Mouse (Mus musculus) left cerebral cortex, adult 9 months (tissue): ENCODE data around the gene Abca14.
A peak's percentile ranks its signal among the peaks of the same experiment; 100 is the strongest.
"Not testable (repeated sequence)": the region's sequence is repeated elsewhere in the genome, so short reads cannot be mapped to it uniquely, and the experiment has no call there.

Source experiments
- DNase-seq, 2 experiments: peaks; one replicate each; pipeline ENCODE4 v3.0.0; 2022; ENCODE audit warnings: low spot score in 2 of 2

Abca14 gene

GRCm38 (mm10) chr7:120201771-120202170 lies 2.0 kb upstream of the Abca14 start, which contains the start of gene Crym:
Gene Crym (minus strand): TSS chr7:120202111.
- DNase-seq: no peak

GRCm38 (mm10) chr7:120205989-120206388 lies 2.2 kb downstream of the Abca14 start:
- no peak for DNase-seq

DNA sequence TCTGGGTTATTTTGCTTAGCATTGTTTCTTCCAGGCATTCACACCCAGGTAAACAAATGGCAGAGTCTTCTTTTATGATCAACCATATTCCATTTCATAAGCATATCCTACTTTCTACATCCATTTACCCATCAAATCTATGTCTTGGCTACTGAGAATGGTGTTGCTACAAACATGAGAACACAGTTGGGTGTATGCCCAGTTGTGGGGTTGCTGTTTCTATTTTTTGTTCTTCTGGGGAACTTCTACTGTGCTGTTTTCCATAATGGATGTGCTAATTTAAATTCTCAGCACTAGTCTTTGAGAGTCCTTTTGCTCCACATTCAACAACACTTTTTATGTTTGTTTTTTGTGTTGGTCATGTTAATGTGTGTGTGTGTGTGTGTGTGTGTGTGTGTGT lies 24.8 kb downstream of the Abca14 start:
- DNase-seq: peak in 1 of 2 experiments; percentile 36

GRCm38 (mm10) chr7:120241092-120241491 lies 37.3 kb downstream of the Abca14 start:
- DNase-seq: no peak

GRCm38 (mm10) chr7:120271135-120271991 lies 67.6 kb downstream of the Abca14 start:
- no peak for DNase-seq

DNA sequence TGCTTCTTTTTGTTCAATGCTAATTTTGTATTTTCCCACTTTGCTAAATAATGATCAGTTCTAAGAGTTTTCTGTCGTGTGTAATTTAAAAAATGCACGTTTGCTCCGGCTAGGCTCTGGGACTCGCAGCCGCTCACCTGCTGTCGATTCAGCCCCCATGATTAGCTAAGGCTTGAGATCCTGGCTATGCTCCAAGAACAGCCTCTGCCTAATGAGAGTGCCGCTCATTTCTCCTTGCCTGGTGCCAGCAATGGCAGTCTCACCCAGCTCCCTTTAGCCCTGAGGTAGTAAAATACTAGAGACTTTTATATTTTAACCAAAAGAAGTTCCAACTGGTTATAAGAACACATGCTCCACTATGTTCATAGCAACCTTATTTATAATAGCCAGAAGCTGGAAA lies 68.3 kb downstream of the Abca14 start:
- DNase-seq: no peak

DNA sequence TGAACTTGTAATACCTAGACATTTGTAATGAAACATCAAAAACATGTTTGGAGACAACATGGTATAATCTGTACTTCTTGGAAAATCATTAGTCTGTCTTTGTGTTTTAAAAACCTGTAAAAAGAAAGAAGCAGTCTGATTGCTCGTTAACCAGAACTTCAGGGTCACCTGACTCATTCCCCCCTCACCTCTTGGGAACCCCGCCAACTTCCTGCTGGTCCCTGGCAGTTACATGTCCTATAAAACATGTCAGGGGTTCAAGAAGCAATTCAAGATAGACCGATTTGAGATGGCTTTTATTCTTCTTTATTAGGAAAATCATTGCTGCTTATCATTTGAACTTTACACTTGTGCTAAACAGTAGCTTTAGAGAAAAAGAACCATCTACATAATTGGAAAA lies 81.5 kb downstream of the Abca14 start:
- no peak for DNase-seq

GRCm38 (mm10) chr7:120316086-120316485 lies 112.3 kb downstream of the Abca14 start:
- DNase-seq: peak; percentile 33 to 60

GRCm38 (mm10) chr7:120322963-120323362 lies 119.2 kb downstream of the Abca14 start:
- no peak for DNase-seq

GRCm38 (mm10) chr7:120325911-120326310 lies 122.2 kb downstream of the Abca14 start:
- not testable (repeated sequence) for DNase-seq

GRCm38 (mm10) chr7:120327220-120328073 lies 123.7 kb downstream of the Abca14 start:
- DNase-seq: peak in 1 of 2 experiments; percentile 55

GRCm38 (mm10) chr7:120328087-120328793 lies 124.5 kb downstream of the Abca14 start, which contains the start of gene Abca15:
Gene Abca15 (plus strand): TSS chr7:120328670.
- DNase-seq: no peak

DNA sequence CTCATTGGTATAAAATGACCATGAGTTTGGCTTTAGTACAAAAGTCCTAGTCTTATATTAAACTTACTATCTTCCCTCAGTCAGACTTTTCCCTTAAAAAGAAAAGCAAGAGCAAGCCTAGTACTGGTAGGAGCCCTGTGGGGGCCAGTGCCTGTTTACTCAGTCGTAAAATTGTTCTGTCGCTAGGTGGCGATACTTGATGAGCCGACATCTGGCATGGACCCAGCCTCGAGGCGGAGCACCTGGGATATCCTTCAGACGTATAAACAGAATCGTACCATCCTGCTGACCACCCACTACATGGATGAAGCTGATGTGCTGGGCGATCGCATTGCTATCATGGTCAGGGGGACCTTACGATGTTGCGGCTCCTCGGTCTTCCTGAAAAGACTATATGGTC lies 157.4 kb downstream of the Abca14 start:
- DNase-seq: no peak
